Mouse (Mus musculus) mesoderm, embryonic 11.5 days (tissue): ENCODE results near the gene Kdsr.
"Not testable (repeated sequence)": the region's sequence is repeated elsewhere in the genome, so short reads cannot be mapped to it uniquely, and the experiment has no call there.

Source experiments
- DNase-seq: peaks from one replicate; pipeline ENCODE4 v3.0.0-alpha.2; 2012; ENCODE audit warnings: low read depth, low spot score

The Kdsr gene

GRCm38 (mm10) chr1:106739810-106740209 lies 19.7 kb downstream of the Kdsr start:
- no peak for DNase-seq

- no peak for DNase-seq
Measured at GRCm38 (mm10) chr1:106738092-106738491, 21.4 kb downstream of the Kdsr start.

GRCm38 (mm10) chr1:106736211-106736610 lies 23.3 kb downstream of the Kdsr start:
- no peak for DNase-seq

GRCm38 (mm10) chr1:106735586-106735985 lies 23.9 kb downstream of the Kdsr start:
- DNase-seq: peak; percentile 60

GRCm38 (mm10) chr1:106722061-106722460 lies 37.5 kb downstream of the Kdsr start:
- DNase-seq: no peak

- not testable (repeated sequence) for DNase-seq
Measured at GRCm38 (mm10) chr1:106717736-106718135, 41.8 kb downstream of the Kdsr start.

- DNase-seq: peak; percentile 73
Measured at GRCm38 (mm10) chr1:106717071-106717601, 42.4 kb downstream of the Kdsr start.

- no peak for DNase-seq
Measured at GRCm38 (mm10) chr1:106716141-106716540, 43.4 kb downstream of the Kdsr start.

GRCm38 (mm10) chr1:106715111-106716083 lies 44.1 kb downstream of the Kdsr start:
- DNase-seq: no peak

GRCm38 (mm10) chr1:106714530-106714981 lies 45.0 kb downstream of the Kdsr start:
- DNase-seq: peak; percentile 33

- peak; percentile 71 for DNase-seq
Measured at GRCm38 (mm10) chr1:106713621-106714529, 45.7 kb downstream of the Kdsr start, which contains the start of gene Bcl2. Gene Bcl2, minus strand, starts transcription at chr1:106714274.

- DNase-seq: peak; percentile 52
Measured at GRCm38 (mm10) chr1:106712330-106712729, 47.2 kb downstream of the Kdsr start.

- DNase-seq: no peak
Measured at GRCm38 (mm10) chr1:106711356-106712125, 48.0 kb downstream of the Kdsr start.

GRCm38 (mm10) chr1:106710202-106710601 lies 49.3 kb downstream of the Kdsr start:
- no peak for DNase-seq

GRCm38 (mm10) chr1:106707036-106707880 lies 52.3 kb downstream of the Kdsr start:
- no peak for DNase-seq

- no peak for DNase-seq
Measured at GRCm38 (mm10) chr1:106703183-106703582, 56.3 kb downstream of the Kdsr start.

- no peak for DNase-seq
Measured at GRCm38 (mm10) chr1:106702471-106703175, 56.9 kb downstream of the Kdsr start.

- no peak for DNase-seq
Measured at GRCm38 (mm10) chr1:106700520-106701114, 58.9 kb downstream of the Kdsr start.

GRCm38 (mm10) chr1:106696472-106696871 lies 63.1 kb downstream of the Kdsr start:
- DNase-seq: no peak
